Mouse (Mus musculus) liver, embryonic 16.5 days (tissue): ENCODE measurements around the gene Rmi1. TPM values are rescaled to one million over a fixed set of nuclear protein-coding genes. Genes with fewer than 3 reads are reported as not detected.

ENCODE experiments used
- ATAC-seq: fragments of 200-750 bp; cut with Nextera tagmentation; 2 replicates; pipeline ENCODE4 v1.8.0; 2017; ENCODE audit warnings: low read depth, mild to moderate bottlenecking, moderate number of reproducible peaks, moderate library complexity
- H3K27ac ChIP-seq: fragments of 300-500 bp; sonication (generic); 2 replicates; pipeline ENCODE4 v1.5.1; 2014; ENCODE audit warnings: mild to moderate bottlenecking, low read length
- H3K27me3 ChIP-seq: fragments of 300-500 bp; sonication (generic); 2 replicates; pipeline ENCODE4 v1.6.1; 2014; ENCODE audit warnings: low read depth, low read length, mixed read lengths; ENCODE audit not compliant: control insufficient read depth, insufficient read depth
- H3K36me3 ChIP-seq: fragments of 300-500 bp; sonication (generic); 2 replicates; pipeline ENCODE4 v1.6.1; 2014; ENCODE audit warnings: mild to moderate bottlenecking; ENCODE audit not compliant: control insufficient read depth, insufficient read depth
- H3K4me1 ChIP-seq: fragments of 300-500 bp; sonication (generic); 2 replicates; pipeline ENCODE4 v1.6.1; 2014; ENCODE audit warnings: low read depth, low read length, mixed read lengths; ENCODE audit not compliant: control insufficient read depth
- H3K4me2 ChIP-seq: fragments of 300-500 bp; sonication (generic); 2 replicates; pipeline ENCODE4 v1.6.1; 2014; ENCODE audit warnings: low read depth, low read length, mixed read lengths
- H3K4me3 ChIP-seq: fragments of 300-500 bp; sonication (generic); 2 replicates; pipeline ENCODE4 v1.5.1; 2014; ENCODE audit warnings: low read depth, mild to moderate bottlenecking, low read length
- H3K9ac ChIP-seq: fragments of 300-500 bp; sonication (generic); 2 replicates; pipeline ENCODE4 v1.6.1; 2014; ENCODE audit warnings: low read depth, low read length
- H3K9me3 ChIP-seq: fragments of 300-500 bp; sonication (generic); replicated peaks from 2 replicates; pipeline ENCODE4 v1.6.1; 2016; ENCODE audit warnings: low read length; ENCODE audit not compliant: control insufficient read depth
- WGBS: fragments of 180-500 bp; shearing (Covaris S2); extraction: QIAGEN DNeasy Blood & Tissue Kit; methylation state at CpG from one replicate; pipeline ENCODE4 v1.1.7; 2014; ENCODE audit not compliant: insufficient replicate concordance; 5-methylcytosine and 5-hydroxymethylcytosine counted together
- polyA plus RNA-seq: library from polyadenylated mRNA; unstranded; fragments of >200 nt; fragmentation: Nextera tagmentation; extraction: Ambion mirVana; gene quantifications from 2 replicates; pipeline ENCODE4 v1.2.1, GENCODE M21; 2015

The Rmi1 gene
- polyA plus RNA-seq, 1 experiment from 2014 or later = 13.1 TPM

GRCm38 (mm10) chr13:58368835-58369234 lies 33.2 kb upstream of the Rmi1 start:
- 46% methylated on average over 4 of the region's 4 CpGs for WGBS
- no peaks in the 10 kb centered on the region for H3K9me3 ChIP-seq

GRCm38 (mm10) chr13:58372278-58373152 lies 29.5 kb upstream of the Rmi1 start:
- Histone ChIP-seq H3K27ac (no peak overlapping the region), H3K4me1 (no peaks in the 10 kb centered on the region), H3K4me3 (no peak overlapping the region), H3K9ac (no peak overlapping the region), H3K36me3 (no peaks in the 10 kb centered on the region), H3K27me3 (no peaks in the 10 kb centered on the region), H3K9me3 (no peaks in the 10 kb centered on the region), H3K4me2 (no peak overlapping the region)
- WGBS = 64% methylated on average over 5 of the region's 5 CpGs
- ATAC-seq = no peak

More at GRCm38 (mm10) chr13:58368835-58369234, 33.2 kb upstream of the Rmi1 start:
- Histone ChIP-seq H3K27ac (no peak overlapping the region), H3K9ac (no peak overlapping the region), H3K4me2 (no peak overlapping the region), H3K36me3 (no peaks in the 10 kb centered on the region), H3K4me1 (no peaks in the 10 kb centered on the region), H3K4me3 (no peak overlapping the region), H3K27me3 (no peaks in the 10 kb centered on the region)
- ATAC-seq = no peak

DNA sequence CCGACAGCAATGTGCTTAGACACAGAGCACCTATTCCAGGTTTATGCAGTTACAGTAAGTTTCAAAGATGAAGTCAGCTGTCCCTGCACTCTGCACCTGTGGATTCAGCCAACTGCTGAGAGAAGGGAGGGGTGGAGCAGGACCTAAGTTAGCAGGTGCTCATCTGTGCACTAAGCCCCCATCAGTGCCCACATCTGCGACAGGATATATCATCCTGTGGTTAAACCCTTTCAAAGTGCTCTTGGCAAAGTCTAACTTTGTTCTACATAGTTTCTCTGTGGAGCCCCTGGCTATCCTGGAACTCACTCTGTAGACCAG lies 28.9 kb upstream of the Rmi1 start:
- Histone ChIP-seq H3K27ac (no peak overlapping the region), H3K9ac (no peak overlapping the region), H3K36me3 (no peaks in the 10 kb centered on the region), H3K4me2 (no peak overlapping the region), H3K4me1 (no peaks in the 10 kb centered on the region), H3K9me3 (no peaks in the 10 kb centered on the region), H3K4me3 (no peak overlapping the region), H3K27me3 (no peaks in the 10 kb centered on the region)
- ATAC-seq = no peak
- 55% methylated on average over 2 of the region's 2 CpGs for WGBS

DNA sequence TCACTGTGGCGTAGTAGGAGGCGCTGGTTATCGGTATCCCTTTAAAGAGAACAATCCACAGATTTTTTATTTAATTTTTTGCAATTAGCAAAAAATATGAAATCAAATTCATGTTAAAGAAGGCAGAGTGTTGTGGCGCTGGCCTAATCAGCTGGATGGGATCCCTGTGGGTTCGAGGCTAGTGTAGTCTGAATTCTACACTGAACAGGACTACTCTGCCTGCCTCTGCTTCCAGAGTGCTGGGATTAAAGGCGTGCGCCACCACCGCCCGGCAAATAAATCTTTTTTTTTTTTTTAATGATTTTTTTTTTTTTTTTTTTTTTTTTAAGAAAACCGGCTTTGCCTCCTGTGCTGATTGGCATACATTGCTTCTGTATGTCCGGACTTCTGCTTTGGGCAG lies 17.7 kb upstream of the Rmi1 start:
- Histone ChIP-seq H3K4me3 (peak overlapping the region; percentile 87), H3K9ac (peak overlapping the region; percentile 87), H3K4me1 (peaks cover 16% of the 10 kb centered on the region), H3K27me3 (no peaks in the 10 kb centered on the region), H3K36me3 (peaks cover 22% of the 10 kb centered on the region), H3K9me3 (peaks cover 6% of the 10 kb centered on the region; the same call in 1 of the 2 replicates), H3K4me2 (peak overlapping the region; percentile 90), H3K27ac (no peak overlapping the region)
- 0 out of 2 replicates have a peak, but pooled peaks have one; percentile 35 for ATAC-seq
- 43% methylated on average over 11 of the region's 11 CpGs for WGBS

- no peaks in the 10 kb centered on the region for H3K27me3 ChIP-seq
- peaks cover 24% of the 10 kb centered on the region for H3K36me3 ChIP-seq
- H3K9me3 ChIP-seq = peaks cover 6% of the 10 kb centered on the region; the same call in 1 of the 2 replicates
- peak within 1 kb of the TSS; percentile 87 for H3K9ac ChIP-seq
- WGBS = 2% methylated on average over 80 of the region's 80 CpGs
- peaks cover 16% of the 10 kb centered on the region for H3K4me1 ChIP-seq
- peak within 1 kb of the TSS; percentile 50 for H3K27ac ChIP-seq
- peak within 1 kb of the TSS; percentile 87 for H3K4me3 ChIP-seq
- peak within 1 kb of the TSS; percentile 90 for H3K4me2 ChIP-seq
- ATAC-seq = peak; percentile 80
Observed at GRCm38 (mm10) chr13:58384779-58385546, 17.1 kb upstream of the Rmi1 start, which contains the start of gene 2210016F16Rik. TSS of gene 2210016F16Rik (minus strand) at chr13:58385225.

DNA sequence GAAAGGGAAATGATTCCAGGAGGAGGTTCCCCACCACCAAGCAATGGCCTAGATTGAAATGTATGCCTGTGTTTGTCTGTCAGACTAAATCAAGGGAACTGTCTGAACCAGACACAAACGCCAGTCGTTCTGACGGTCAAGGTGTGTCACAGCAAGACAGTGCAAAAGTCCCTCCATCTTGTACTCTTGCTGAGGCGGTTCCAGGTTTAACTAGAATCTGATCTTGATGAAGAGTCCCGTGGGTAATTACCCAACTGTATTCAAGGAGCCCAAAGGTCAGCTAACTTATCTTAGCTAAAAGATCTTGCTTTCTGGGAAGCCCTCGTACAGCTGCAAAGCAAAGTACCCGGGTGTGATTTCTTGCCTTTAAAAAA lies 16.5 kb upstream of the Rmi1 start:
- peaks cover 16% of the 10 kb centered on the region for H3K4me1 ChIP-seq
- ATAC-seq = no peak
- H3K4me2 ChIP-seq = peak overlapping the region; percentile 90
- peak overlapping the region; percentile 87 for H3K4me3 ChIP-seq
- 57% methylated on average over 7 of the region's 7 CpGs for WGBS
- H3K9me3 ChIP-seq = peaks cover 6% of the 10 kb centered on the region; the same call in 1 of the 2 replicates
- H3K27ac ChIP-seq = no peak overlapping the region; the same call in 1 of the 2 replicates
- peak overlapping the region; percentile 87 for H3K9ac ChIP-seq
- no peaks in the 10 kb centered on the region for H3K27me3 ChIP-seq
- H3K36me3 ChIP-seq = peaks cover 28% of the 10 kb centered on the region

- Histone ChIP-seq H3K4me1 (peaks cover 16% of the 10 kb centered on the region), H3K9me3 (no peaks in the 10 kb centered on the region), H3K4me3 (no peak overlapping the region), H3K36me3 (peaks cover 19% of the 10 kb centered on the region), H3K4me2 (no peak overlapping the region), H3K27me3 (no peaks in the 10 kb centered on the region), H3K27ac (no peak overlapping the region), H3K9ac (no peak overlapping the region)
- 22% methylated on average over 7 of the region's 7 CpGs for WGBS
- ATAC-seq = 0 out of 2 replicates have a peak, but pooled peaks have one; percentile 39
Observed at GRCm38 (mm10) chr13:58387948-58388347, 14.1 kb upstream of the Rmi1 start.

- Histone ChIP-seq H3K4me2 (no peak overlapping the region), H3K4me1 (peaks cover 16% of the 10 kb centered on the region), H3K27me3 (no peaks in the 10 kb centered on the region), H3K4me3 (no peak overlapping the region), H3K9ac (no peak overlapping the region), H3K27ac (no peak overlapping the region), H3K9me3 (no peaks in the 10 kb centered on the region), H3K36me3 (peaks cover 21% of the 10 kb centered on the region)
- WGBS = 36% methylated on average over 3 of the region's 3 CpGs
- no peak for ATAC-seq
Observed at GRCm38 (mm10) chr13:58388379-58388778, 13.7 kb upstream of the Rmi1 start.
